Mouse (Mus musculus): ENCODE measurements at regions not wholly inside any gene's neighbourhood (a gene's known extent, or its start where the extent isn't known, plus 50 kb on each side); places are given as distances from the start of the nearest gene placed in this dataset.

GRCm38 (mm10) chr1:61135597-61136545, 158.1 kb downstream of the Icos start:
- ATAC-seq (ENCODE audit: insufficient number of reproducible peaks, low FRiP score, low TSS enrichment) = no peak

GRCm38 (mm10) chr1:61137210-61137885, 159.6 kb downstream of the Icos start:
- ATAC-seq (ENCODE audit: insufficient number of reproducible peaks, low FRiP score, low TSS enrichment) = no peak

- ATAC-seq (ENCODE audit: insufficient number of reproducible peaks, low FRiP score, low TSS enrichment) = no peak
Observed at GRCm38 (mm10) chr1:61137954-61138353, 160.2 kb downstream of the Icos start.

GRCm38 (mm10) chr1:61139291-61139983, 161.7 kb downstream of the Icos start:
- ATAC-seq (ENCODE audit: insufficient number of reproducible peaks, low FRiP score, low TSS enrichment) = no peak

- ATAC-seq (ENCODE audit: insufficient number of reproducible peaks, low FRiP score, low TSS enrichment) = no peak
Observed at GRCm38 (mm10) chr1:61139984-61140648, 162.4 kb downstream of the Icos start.

GRCm38 (mm10) chr1:61140870-61141591, 163.3 kb downstream of the Icos start:
- ATAC-seq (ENCODE audit: insufficient number of reproducible peaks, low FRiP score, low TSS enrichment) = no peak

GRCm38 (mm10) chr1:61141592-61141930, 163.8 kb downstream of the Icos start:
- no peak for ATAC-seq (ENCODE audit: insufficient number of reproducible peaks, low FRiP score, low TSS enrichment)

GRCm38 (mm10) chr1:61141952-61142351, 164.2 kb downstream of the Icos start:
- ATAC-seq (ENCODE audit: insufficient number of reproducible peaks, low FRiP score, low TSS enrichment) = no peak

GRCm38 (mm10) chr1:61143030-61143753, 165.5 kb downstream of the Icos start:
- ATAC-seq (ENCODE audit: insufficient number of reproducible peaks, low FRiP score, low TSS enrichment) = no peak

GRCm38 (mm10) chr1:61143754-61144066, 166.0 kb downstream of the Icos start:
- no peak for ATAC-seq (ENCODE audit: insufficient number of reproducible peaks, low FRiP score, low TSS enrichment)

GRCm38 (mm10) chr1:61145013-61145412, 167.3 kb downstream of the Icos start:
- no peak for ATAC-seq (ENCODE audit: insufficient number of reproducible peaks, low FRiP score, low TSS enrichment)

GRCm38 (mm10) chr1:61145572-61145971, 167.8 kb downstream of the Icos start:
- no peak for ATAC-seq (ENCODE audit: insufficient number of reproducible peaks, low FRiP score, low TSS enrichment)

- no peak for ATAC-seq (ENCODE audit: insufficient number of reproducible peaks, low FRiP score, low TSS enrichment)
Observed at GRCm38 (mm10) chr1:61146222-61146723, 168.5 kb downstream of the Icos start.

GRCm38 (mm10) chr1:61151742-61152141, 174.0 kb downstream of the Icos start:
- ATAC-seq (ENCODE audit: insufficient number of reproducible peaks, low FRiP score, low TSS enrichment) = no peak

- no peak for ATAC-seq (ENCODE audit: insufficient number of reproducible peaks, low FRiP score, low TSS enrichment)
Observed at GRCm38 (mm10) chr1:61152157-61152556, 174.4 kb downstream of the Icos start.

GRCm38 (mm10) chr1:61154216-61154615, 176.5 kb downstream of the Icos start:
- ATAC-seq (ENCODE audit: insufficient number of reproducible peaks, low FRiP score, low TSS enrichment) = no peak

- no peak for ATAC-seq (ENCODE audit: insufficient number of reproducible peaks, low FRiP score, low TSS enrichment)
Observed at GRCm38 (mm10) chr1:61157271-61157670, 179.5 kb downstream of the Icos start.

- ATAC-seq (ENCODE audit: insufficient number of reproducible peaks, low FRiP score, low TSS enrichment) = no peak
Observed at GRCm38 (mm10) chr1:61160505-61160904, 182.8 kb downstream of the Icos start.

GRCm38 (mm10) chr1:61164271-61164670, 186.5 kb downstream of the Icos start:
- ATAC-seq (ENCODE audit: insufficient number of reproducible peaks, low FRiP score, low TSS enrichment) = no peak

Data from cerebellum, adult (tissue).